Mouse (Mus musculus) cortical plate, adult 2 months (tissue): ENCODE data around the gene Tspan32.

Source experiments
- CTCF ChIP-seq: fragments of 200-500 bp; IDR thresholded peaks from 2 replicates; pipeline ENCODE4 v1.5.1; 2011; ENCODE audit warnings: mild to moderate bottlenecking, control low read depth, low read length; ENCODE audit not compliant: insufficient read depth; ENCODE audit errors: extremely low read depth
- POLR2A ChIP-seq: fragments of 200-500 bp; IDR thresholded peaks from 2 replicates; pipeline ENCODE4 v1.6.1; 2011; ENCODE audit warnings: mild to moderate bottlenecking, low read length, control low read depth; ENCODE audit not compliant: insufficient read depth; ENCODE audit errors: extremely low read depth

- no peak for TF ChIP-seq CTCF
- no peak for TF ChIP-seq POLR2A
Observed at GRCm38 (mm10) chr7:143011226-143011625, 6.4 kb downstream of the Tspan32 start.
